In genomic region chr7:67681078-67681477, GRCm38 (mm10) we compare ENCODE assay signal across 19 mouse cellular contexts.
"Had no signal": no experiment of that assay in that cellular context is flagged by ENCODE, and none has a peak within 500 bp of the region (broad histone marks: within the 10 kb centered on the region; RNA-seq: fewer than 3 reads in every experiment).

No protein-coding gene starts in this region.

- H3K4me2 ChIP-seq: kidney, embryonic 15.5 days; limb, embryonic 13.5 days; liver, embryonic 12.5 days; liver, embryonic 15.5 days; lung, embryonic 15.5 days; midbrain, embryonic 13.5 days had no signal

- H3K4me1 ChIP-seq: kidney, embryonic 15.5 days; limb, embryonic 10.5 days; limb, embryonic 13.5 days; liver, embryonic 12.5 days; liver, embryonic 15.5 days; lung, embryonic 15.5 days; midbrain, embryonic 10.5 days; midbrain, embryonic 13.5 days had no signal

- H3K36me3 ChIP-seq: liver, embryonic 15.5 days had no signal

- H3K4me3 ChIP-seq: kidney, embryonic 15.5 days; limb, embryonic 10.5 days; limb, embryonic 13.5 days; liver, embryonic 12.5 days; liver, embryonic 15.5 days; lung, embryonic 15.5 days; megakaryocyte, embryonic 14.5 days; midbrain, embryonic 10.5 days; midbrain, embryonic 13.5 days had no signal

- H3K27me3 ChIP-seq: kidney, embryonic 15.5 days; limb, embryonic 13.5 days; liver, embryonic 12.5 days; liver, embryonic 15.5 days; lung, embryonic 15.5 days; midbrain, embryonic 13.5 days had no signal

- H3K9ac ChIP-seq: kidney, embryonic 15.5 days; limb, embryonic 13.5 days; liver, embryonic 12.5 days; liver, embryonic 15.5 days; lung, embryonic 15.5 days; midbrain, embryonic 13.5 days had no signal

- ATAC-seq: liver, embryonic 12.5 days; midbrain, embryonic 13.5 days; midbrain, embryonic 16.5 days had no signal

- H3K9me3 ChIP-seq: kidney, embryonic 15.5 days; limb, embryonic 10.5 days; liver, embryonic 12.5 days; liver, embryonic 15.5 days; lung, embryonic 15.5 days; midbrain, embryonic 10.5 days; midbrain, embryonic 13.5 days had no signal

- H3K27ac ChIP-seq: kidney, embryonic 15.5 days; limb, embryonic 10.5 days; limb, embryonic 13.5 days; liver, embryonic 12.5 days; liver, embryonic 15.5 days; lung, embryonic 15.5 days; midbrain, embryonic 10.5 days; midbrain, embryonic 13.5 days had no signal

- DNase-seq: kidney, adult 11 months; kidney, adult 8-10 months; kidney, postnatal 4 days; liver; lung, adult 18-20 months; lung, postnatal 10 days; lung, postnatal 36 days; thymus, adult 18-20 months; thymus, postnatal 36 days had no signal
